Mouse (Mus musculus): ENCODE results near the gene Ddx3x.
"Not testable (repeated sequence)": the region's sequence is repeated elsewhere in the genome, so short reads cannot be mapped to it uniquely, and the experiment has no call there.

Ddx3x gene

DNA sequence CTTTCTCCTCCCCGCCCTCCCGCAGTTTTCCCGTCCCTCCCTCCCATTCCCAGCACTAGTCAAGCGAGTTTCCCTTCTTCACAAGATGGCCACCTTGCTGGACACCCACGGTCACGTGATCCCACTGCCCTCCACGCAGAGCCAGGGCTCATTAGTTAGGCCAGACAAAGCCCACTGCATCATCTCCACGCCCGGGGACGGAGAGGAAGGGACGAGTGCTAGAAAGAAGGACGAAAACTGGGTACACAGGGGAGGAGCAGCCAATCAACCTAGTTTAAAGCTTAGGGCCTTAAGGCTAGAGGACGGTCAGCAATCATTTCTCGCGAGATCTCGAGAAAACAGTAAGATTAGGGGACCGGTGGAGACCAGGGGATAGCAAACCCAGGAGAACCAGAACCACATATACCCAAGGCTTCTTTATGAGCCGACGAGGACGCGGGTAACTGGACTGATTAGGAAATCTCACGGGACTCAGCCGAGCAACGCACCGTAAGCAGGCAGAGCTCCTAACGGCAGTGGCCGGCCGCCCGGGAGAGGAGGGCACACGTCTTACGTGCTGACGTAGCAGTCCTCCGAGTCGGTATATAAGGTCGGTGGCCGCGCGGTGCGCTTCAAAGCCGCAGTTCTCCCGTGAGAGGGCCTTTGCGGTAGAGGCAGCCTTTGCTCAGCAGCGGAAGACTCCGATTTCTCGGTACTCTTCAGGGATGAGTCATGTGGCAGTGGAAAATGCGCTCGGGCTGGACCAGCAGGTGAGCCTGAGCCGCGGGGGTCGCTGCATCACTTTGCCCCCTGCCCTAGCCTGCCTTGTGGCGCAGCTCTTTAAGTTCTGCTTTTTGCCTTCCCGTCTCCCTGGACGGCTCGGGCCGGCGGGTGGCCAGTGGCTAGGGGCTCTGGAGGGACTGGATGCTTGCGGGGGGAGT, at the start of gene Ddx3x:
Gene Ddx3x, plus strand, starts transcription at position 562 of the 920 bp plus-strand sequence.
- peak; percentile 88 to 96 for DNase-seq

DNA sequence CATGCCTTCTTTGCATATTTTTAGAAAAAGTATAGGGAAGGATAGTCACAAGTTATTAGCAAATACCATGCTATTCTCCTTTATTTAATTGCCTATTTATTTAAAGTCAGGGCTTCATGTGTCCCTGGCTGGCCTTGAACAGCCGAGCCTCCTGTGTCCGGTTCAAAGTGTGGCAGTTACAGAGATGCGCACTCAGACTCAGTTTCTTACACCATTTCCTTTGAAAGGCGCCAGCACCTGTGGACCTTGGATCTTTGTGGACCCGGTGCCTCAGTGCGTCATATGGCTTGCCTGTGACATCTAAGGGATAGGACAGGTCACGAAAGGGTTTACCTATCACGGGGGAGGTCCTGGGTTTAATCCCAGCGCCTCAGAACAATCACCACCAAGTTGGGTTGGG, 49.5 kb upstream of the Ddx3x start:
- no peak for DNase-seq

DNA sequence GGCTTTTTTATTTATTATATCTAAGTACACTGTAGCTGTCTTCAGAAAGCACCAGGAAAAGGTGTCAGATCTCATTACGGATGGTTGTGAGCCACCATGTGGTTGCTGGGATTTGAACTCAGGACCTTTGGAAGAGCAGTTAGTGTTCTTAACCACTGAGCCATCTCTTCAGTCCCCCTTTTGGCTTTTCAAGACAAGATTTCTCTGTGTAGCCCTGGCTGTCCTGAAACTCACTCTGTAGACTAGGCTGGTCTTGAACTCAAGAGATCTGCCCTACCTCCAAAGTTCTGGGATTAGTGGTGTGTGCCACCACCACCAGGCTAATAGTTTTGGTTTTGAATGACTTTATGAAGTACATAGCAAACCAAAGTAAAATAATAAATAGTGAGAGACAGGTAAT, 47.9 kb upstream of the Ddx3x start:
- DNase-seq, result not testable (repeated sequence)

DNA sequence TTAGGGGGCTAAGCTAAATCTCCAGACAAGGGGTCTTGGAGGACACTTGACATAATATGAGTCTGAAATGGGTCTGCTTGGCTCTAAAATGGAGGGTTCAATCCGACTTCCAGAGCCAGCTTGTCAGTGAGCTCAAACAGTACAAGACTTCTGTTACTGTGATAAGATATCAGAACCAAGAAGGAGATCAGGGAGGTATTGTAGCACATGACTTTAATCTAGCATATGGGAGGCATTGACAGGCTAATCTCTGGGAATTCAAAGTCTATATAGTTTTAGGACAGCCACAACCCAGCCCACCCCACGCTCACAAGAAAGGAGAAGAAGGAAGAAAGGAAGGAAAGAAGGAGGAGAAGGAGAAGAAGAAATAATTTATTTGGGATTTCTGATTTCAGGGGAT, 47.1 kb upstream of the Ddx3x start:
- no peak for DNase-seq

DNA sequence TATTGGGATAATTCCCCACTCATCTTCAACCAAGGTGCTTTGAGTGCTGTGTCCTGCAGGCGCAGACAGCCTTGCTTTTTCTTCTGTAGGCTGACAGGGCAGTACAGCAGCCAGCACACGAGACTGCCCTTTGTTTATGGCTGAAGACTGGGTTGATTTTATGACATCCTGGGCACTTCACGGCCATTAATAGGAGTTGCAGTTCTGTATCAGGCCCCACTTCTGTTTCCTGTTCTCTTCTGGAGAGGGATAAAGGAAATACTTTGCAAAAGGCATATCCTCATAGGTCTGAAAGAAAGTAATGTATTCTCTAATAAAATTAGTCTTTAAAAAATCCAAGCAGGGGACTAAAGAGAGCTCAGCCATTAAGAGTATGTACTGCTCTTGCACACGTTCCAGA, 46.1 kb upstream of the Ddx3x start:
- DNase-seq, result no peak

DNA sequence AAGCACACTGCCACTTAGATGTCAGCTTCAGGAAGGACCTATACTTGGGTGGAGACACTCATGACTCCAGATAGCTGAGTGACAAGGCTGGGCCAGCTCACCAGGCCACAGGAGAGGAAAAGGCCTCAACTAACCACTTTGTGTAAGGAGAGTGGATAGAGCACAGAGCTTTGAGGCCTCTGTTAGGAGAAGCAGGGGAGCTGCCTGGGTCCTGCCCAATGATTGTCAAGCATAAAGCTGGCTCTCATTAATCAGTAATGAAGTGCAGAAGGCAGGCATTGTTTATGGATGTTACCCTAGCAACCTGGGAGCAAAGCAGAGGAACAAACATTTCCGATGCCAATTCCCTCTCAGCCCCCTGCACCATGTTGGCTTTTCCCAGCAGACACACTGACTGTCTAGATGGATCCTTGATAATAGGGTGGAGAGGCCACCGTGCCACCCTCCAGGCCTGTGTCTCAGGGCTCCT, 44.6 kb upstream of the Ddx3x start:
- no peak for DNase-seq

DNA sequence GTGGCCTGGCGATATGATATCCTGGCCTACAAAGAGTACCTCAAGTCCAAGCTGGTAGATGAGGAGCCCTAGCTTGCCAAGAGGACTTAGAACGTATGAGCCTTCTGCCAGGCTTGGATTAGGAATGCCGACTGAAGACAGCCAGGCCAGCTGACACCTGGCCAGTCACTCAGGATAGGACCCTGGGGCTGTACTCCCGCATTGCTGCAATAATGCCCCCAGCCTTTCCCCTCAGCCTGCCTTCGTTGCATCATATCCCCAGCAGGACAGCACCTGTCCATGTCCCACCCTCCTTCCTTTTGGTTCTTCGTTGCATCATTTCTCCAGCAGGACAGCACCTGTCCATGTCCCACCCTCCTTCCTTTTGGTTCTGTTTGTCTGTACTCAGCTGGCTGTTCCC, 41.3 kb upstream of the Ddx3x start:
- no peak for DNase-seq

DNA sequence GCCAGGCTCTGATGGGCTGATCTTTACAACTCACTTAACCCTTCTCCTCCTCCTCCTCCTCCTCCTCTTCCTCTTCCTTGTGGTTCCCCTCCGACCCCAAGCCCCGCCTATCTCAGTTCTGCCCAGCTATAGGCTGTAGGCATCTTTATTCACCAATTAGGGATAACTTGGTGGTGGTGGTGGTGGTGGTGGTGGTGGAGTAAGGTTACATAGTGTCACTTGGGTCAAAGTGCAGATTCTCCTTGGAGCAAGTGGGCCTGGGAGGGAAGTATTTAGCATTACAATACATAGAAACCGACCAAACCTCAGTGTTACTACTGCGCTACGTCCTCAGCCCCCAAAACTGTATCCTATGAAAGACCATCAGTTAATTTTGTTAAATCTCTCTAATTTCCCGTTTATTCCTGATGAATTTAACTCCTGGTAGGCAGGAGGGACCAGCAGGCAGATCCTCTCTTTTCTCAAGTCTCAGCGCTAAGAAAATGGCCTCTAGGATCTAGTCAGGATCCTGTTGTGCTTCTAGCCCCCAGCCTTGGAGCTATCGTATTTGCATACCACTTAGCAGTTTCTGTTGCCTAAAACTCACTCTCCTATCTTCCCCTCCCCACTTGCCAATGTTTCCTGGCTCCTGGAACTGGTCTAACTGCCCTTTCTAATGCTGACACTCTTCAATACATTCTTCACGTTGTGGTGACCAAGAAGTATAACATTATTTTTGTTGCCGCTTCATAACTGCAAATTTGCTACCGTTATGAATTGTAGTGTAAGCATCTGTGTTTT, 39.9 kb upstream of the Ddx3x start:
- DNase-seq, result no peak

DNA sequence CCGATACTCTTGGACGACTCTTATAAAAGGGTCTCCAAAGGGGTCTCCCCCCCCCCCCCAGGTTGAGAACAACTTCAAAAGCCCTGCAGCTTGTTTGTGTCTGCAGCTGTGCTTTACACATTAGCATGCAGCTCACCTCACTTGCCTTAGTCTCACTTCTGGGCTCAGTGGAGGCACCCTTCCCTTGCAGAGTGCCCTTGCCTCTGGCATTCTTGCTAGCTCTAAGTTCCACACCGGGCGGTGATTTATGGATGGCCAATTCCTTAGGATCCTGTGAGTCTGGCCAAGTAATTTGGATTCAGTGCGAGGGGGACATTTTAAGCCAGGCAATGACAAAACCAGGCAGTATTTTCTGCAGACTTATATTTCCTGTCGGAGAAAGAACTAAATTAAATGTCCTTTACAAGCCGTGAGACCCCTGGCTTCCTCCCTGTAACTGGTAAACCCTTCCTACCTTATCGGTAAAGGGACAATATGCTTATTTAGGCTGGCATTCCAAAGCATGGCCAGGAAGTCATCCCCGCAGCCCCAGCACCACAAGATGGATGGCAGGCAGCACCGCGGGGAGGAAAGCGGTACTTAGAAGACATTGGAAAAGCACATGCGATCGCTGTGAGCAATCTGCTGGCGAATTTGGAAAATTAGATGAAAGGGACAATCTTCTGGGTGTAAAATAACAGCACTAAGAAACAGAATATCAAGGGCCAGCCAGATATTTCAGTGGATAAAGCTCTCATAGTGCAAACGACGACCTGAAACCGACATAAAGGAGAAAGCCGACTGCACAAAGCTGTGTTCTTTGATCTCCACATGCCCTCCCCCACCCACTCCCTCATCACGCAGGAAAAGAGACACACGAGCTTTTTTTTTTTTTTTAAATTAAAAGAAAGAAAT, 39.1 kb upstream of the Ddx3x start:
- peak; percentile 38 to 45 for DNase-seq

DNA sequence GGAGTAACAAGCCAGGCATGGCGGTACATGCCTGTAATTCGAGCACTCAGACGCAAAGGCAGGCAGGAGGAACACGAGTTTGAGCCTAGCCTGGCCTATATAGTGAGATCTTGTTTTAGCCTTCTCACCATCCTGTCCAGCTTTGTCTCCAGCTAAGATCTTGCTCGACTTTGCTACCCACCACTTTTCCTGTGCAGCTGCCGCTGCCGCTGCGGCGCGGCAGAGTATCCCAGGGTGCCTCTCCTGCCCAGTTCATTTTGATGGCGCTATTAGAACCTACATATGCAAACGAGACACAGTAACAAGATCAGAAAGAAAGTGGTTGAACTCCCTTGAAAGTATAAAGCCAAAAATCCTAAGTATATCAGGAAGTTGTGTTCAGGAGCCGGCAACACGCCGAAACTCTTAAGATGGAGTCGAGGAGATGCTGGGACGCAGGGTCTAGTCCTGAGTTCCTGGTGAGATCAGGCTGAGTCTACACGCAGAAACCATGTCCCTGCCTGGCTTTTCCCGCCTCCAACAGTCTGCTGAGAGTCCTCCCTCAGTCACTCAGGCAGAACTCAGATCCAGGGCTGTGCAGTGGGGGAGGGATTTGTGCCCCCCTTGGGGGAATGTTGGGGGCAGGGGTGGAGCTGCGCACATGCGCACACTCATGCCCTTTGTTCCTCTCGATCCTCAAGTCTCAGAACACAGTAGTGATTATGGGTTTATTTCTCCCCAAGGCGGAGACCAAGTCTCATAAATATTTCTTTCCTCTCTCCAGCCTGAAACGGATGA, 38.3 kb upstream of the Ddx3x start:
- peak; percentile 72 to 78 for DNase-seq

DNA sequence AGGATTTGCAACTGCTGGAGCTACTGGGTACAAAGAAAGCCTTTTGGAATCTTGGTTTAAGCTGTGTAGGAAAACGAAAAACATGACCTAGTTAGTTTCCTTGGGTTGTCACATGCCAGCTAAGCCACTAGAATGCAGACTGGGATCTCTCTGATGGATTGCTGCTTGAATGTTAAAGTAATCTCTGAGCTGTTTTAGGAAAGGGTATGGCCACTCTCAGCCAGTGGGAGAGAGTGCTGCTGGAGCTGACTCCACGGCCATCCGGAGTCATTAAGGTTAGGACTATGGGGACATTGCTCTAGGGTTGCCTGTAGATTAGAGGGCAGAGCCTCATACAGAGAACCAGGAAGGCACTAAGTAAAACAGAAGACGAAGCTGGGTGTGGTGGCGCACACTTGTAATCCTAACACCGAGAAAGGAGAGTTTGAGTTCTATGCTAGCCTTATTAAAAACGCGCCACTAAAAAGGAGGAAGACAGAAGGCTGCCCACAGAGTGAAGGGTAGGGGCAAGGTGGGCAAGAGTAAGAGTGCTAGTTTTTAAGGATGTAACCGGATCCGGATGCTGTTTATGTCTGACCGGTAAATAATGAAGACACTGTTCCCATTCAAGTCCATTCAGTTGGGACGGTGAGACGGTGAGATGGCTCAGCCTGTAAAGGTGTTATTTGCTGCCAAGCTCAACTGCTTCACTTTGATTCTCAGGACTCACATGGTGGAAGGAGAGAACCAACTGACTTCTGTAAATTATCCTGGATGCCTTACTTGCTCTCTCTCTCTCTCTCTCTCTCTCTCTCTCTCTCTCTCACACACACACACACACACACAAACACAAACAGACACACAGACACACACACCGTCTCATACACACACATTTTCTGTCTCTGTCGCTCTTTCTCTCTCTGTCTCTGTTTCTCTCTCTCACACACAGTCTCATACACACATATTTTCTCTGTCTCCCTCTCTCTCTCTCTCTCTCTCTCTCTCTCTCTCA, 37.3 kb upstream of the Ddx3x start:
- peak in 1 of 2 experiments; percentile 7 for DNase-seq

DNA sequence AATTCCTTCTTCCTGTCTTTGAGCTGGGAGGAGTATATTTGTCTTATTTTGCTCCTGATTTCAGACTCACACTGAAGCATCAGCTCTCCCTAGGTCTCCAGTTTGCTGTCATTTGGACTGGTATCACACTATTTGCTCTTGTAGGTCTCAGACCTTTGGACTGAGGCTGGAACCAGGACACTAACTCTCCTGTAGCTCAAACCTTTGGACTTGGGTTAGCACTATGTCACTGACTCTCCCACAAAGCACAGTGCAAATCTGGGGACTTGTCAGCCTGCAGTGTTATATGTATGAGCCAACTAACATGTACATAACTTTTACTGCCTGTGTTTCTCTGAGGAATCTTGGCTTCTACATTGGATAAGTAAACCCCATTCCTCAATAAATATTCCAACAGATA, 36.2 kb upstream of the Ddx3x start:
- DNase-seq, result no peak

DNA sequence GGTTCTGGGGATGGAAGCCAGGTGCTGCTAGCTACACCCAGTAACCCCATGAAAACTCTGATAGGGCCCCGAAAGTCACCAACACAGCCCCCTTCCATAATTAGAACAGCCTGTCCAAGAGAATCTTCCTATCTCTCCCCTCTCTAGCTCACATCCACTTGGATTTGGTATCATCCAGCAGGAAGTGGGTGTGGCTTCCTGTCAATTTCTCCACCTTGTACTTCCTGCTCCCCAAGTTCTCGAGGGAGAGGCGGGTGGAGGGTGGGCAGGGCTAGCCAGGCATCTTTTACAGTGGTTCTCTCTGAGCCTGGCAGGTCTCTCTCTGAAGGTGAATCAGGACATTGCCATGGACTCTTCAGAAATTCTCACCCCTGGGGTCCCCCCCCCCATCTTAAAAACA, 35.7 kb upstream of the Ddx3x start:
- no peak for DNase-seq

DNA sequence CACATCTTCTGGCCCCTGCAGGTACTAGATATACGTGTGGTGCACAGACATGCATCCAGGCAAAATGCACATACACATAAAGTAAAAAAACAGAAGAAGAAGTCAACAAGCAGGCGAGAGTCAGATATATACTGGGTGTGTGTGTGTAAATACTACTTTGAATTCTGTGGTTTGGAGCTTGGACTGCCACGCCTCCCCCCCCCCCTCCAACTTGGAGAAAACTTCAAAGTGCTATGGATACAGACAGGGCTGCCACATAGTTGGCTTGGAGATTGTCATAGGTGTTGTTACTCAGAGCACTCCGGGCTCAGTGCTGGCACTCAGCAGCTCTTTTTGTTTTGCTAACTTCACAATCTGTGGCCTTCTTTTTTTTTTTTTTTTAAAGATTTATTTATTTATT, 29.1 kb upstream of the Ddx3x start:
- no peak for DNase-seq

DNA sequence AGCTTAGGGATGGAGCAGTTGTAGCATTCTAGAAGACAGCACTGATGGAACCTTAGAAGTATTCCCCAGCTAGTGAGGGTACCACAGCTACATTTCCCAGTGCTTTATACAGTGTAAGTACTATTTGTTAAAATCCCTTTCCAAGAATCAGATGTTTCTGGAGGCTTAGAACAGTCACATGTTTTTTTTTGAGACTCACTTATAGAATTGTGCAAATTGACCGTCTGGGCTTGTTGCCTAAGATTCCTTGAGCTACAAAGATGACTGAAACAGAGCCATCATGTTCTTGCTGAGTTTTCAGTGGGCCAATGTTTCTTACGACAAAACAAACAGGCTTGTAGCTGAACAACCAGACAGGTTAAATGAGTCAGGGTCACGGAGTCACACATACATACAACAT, 26.5 kb upstream of the Ddx3x start:
- DNase-seq, result no peak

DNA sequence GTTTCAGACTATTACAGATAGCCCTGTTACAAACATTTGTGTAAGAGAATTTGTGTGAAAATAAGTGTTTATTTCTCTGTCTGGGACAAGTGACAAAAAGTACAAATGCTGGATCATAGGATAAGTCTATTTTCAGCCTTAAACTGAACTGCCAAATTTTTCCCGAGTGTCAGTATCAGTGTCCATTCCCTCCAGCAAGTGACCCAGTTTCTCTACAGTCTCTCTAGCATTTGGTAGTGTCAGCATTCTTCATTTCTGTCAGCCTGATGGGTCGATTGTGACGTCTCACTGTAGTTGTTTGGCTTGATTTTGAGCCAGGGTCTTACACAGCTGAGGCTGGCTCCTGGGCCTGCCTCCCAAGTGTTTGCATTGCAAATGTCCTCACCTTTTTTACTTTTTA, 17.4 kb upstream of the Ddx3x start:
- no peak for DNase-seq

DNA sequence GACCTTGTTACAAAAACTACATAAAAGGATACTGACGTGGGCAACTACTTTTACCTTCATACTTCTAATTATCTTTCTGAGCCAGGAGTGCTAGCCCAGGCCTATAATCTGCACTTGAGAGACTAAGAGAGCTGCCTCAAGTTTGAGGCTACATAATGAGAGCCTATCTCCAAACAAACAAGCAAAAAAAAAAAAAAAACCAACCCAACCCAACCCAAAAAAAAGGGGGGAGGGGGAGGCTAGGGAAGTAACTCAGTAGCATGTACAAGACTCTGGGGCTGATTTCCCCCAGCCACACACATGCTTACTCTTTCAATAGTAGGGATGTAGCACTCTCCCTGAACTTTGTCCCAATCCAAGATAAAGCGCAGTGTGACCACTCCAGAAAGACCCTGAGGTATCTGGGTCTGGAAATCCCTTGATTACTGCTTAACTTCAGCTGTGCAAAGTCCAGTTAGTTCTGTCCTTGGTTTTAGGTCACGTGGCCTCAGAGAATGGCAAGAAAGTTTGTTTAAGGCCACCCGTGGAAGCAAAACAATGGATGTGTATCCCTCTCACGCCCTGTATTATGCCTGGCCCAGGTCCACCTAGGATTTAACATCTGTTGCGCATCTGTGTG, 5.1 kb upstream of the Ddx3x start:
- DNase-seq, result no peak

DNA sequence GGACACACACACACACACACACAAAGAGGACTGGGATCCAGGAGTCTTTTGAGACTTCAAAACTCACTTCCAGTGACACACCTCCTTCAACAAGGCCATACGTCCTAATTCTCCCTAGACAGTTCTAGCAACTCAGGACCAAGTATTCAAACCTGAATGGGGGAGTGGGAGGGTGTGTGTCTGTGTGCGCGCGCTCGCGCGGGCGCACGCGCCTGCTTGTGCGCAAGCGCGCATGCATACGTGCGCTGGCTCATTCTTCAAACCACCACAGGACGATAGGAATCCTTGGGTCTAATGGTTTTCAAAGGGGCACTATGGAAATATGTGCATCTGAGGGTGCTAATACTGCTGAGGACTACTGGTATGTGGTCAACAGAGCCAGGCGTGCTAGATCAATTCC, 1.8 kb upstream of the Ddx3x start:
- DNase-seq, result no peak

DNA sequence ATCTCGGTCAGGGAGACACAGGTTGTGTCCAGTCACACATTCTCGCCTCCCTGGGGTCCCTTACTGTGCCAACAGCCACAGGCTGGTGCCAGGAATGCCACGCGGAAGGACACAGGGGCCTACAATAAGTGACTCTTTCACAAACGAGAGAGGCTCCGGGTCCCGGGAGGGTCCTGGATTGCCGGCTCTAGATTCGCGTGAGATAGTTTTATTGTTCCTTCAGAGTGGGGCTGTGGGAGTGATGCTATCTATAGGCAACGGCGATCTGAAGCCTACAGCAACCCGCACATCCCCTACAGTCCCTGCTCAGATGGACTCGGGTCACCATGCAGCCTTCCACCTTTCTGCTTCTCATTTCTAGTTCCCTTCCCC, 747 bp upstream of the Ddx3x start:
- DNase-seq, result peak; percentile 54 to 77
